Mouse (Mus musculus) hindbrain, embryonic 14.5 days (tissue): ENCODE data around the gene Stk24. TPM values are rescaled to one million over a fixed set of nuclear protein-coding genes. Genes with fewer than 3 reads are reported as not detected.

Experiments used
- ATAC-seq: fragments of 200-750 bp; cut with Nextera tagmentation; 2 replicates; pipeline ENCODE4 v1.8.0; 2017; ENCODE audit warnings: moderate number of reproducible peaks, mild to moderate bottlenecking, moderate TSS enrichment, moderate library complexity; ENCODE audit not compliant: low FRiP score
- DNase-seq: peaks from one replicate; pipeline ENCODE4 v3.0.0-alpha.2; 2015; ENCODE audit warnings: low spot score
- H3K27ac ChIP-seq: fragments of 300-500 bp; sonication (generic); 2 replicates; pipeline ENCODE4 v1.5.1; 2014; ENCODE audit warnings: mild to moderate bottlenecking, moderate library complexity
- H3K27me3 ChIP-seq: fragments of 300-500 bp; sonication (generic); 2 replicates; pipeline ENCODE4 v1.6.1; 2014; ENCODE audit warnings: mild to moderate bottlenecking, low read length, mixed read lengths; ENCODE audit not compliant: control insufficient read depth, insufficient read depth
- H3K36me3 ChIP-seq: fragments of 300-500 bp; sonication (generic); replicated peaks from 2 replicates; pipeline ENCODE4 v1.6.1; 2014; ENCODE audit not compliant: control insufficient read depth, insufficient read depth
- H3K4me1 ChIP-seq: fragments of 300-500 bp; sonication (generic); replicated peaks from 2 replicates; pipeline ENCODE4 v1.6.1; 2014; ENCODE audit warnings: antibody characterized with exemption, low read length, mixed read lengths; ENCODE audit not compliant: control insufficient read depth, insufficient read depth
- H3K4me2 ChIP-seq: fragments of 300-500 bp; sonication (generic); replicated peaks from 2 replicates; pipeline ENCODE4 v1.6.1; 2014; ENCODE audit warnings: mild to moderate bottlenecking, moderate library complexity
- H3K4me3 ChIP-seq: fragments of 300-500 bp; sonication (generic); replicated peaks from 2 replicates; pipeline ENCODE4 v1.5.1; 2014; ENCODE audit warnings: mild to moderate bottlenecking, low read length
- H3K9ac ChIP-seq: fragments of 300-500 bp; sonication (generic); 2 replicates; pipeline ENCODE4 v1.6.1; 2014
- H3K9me3 ChIP-seq: fragments of 300-500 bp; sonication (generic); 2 replicates; pipeline ENCODE4 v1.6.1; 2016; ENCODE audit warnings: low read length; ENCODE audit not compliant: control insufficient read depth
- WGBS: fragments of 180-500 bp; shearing (Covaris S2); extraction: QIAGEN DNeasy Blood & Tissue Kit; methylation state at CpG from one replicate; pipeline ENCODE4 v1.1.7; 2014; 5-methylcytosine and 5-hydroxymethylcytosine counted together
- polyA plus RNA-seq: library from polyadenylated mRNA; unstranded; fragments of >200 nt; fragmentation: Nextera tagmentation; extraction: Ambion mirVana; gene quantifications from 2 replicates; pipeline ENCODE4 v1.2.1, GENCODE M21; 2014

The Stk24 gene
- polyA plus RNA-seq, 1 experiment from 2014 or later, result 23.1 TPM

DNA sequence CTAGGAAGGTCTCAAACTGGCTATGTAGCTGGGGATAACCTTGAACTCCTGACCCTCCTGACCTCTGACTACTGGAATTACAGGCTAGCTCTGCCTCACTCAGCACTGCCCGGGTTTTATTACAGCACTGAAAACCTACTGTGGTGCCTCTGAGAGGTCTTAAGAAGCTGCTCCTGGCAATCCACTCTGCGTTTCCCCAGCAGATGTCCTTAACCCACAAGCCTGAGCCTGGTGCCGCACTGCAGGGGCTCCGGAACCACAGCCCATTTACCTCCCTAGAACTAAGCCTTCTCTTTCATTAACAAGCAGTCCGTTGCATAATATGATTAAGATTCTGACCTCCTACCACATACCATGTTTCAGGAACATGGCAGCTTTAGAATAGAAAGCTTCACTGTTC is 63.7 kb downstream of the Stk24 start:
- ATAC-seq, result no peak
- H3K4me2 ChIP-seq, result no peak overlapping the region
- H3K36me3 ChIP-seq, result no peaks in the 10 kb centered on the region
- no peak overlapping the region for H3K9ac ChIP-seq
- H3K27me3 ChIP-seq, result no peaks in the 10 kb centered on the region
- H3K4me3 ChIP-seq, result no peak overlapping the region
- no peak overlapping the region for H3K27ac ChIP-seq
- H3K9me3 ChIP-seq, result no peaks in the 10 kb centered on the region
- no peak for DNase-seq
- WGBS, result 66% methylated on average over 5 of the region's 5 CpGs
- peaks cover 15% of the 10 kb centered on the region for H3K4me1 ChIP-seq

DNA sequence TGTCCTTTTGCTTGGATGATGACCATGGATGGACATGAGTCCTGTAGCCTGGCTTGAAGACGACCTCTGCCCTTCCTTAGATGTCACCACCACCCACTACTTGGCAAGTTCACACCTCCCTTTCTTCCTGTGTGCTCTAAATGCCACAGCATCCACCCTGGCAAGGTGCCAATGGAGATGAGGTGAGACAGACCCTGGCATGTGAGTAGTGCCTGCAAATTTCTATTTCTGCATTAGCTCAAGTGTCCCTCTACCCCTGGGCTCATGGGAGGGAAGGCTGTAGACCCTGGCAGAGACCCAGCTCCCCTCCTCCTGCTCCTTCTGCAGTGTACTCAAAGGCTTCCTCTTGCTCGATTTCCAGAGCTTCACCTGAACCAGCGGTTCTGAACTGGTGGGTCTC is 64.9 kb downstream of the Stk24 start:
- no peak for ATAC-seq
- DNase-seq, result no peak
- Histone ChIP-seq H3K4me3 (no peak overlapping the region), H3K9me3 (no peaks in the 10 kb centered on the region), H3K4me1 (peaks cover 15% of the 10 kb centered on the region), H3K27me3 (no peaks in the 10 kb centered on the region), H3K36me3 (no peaks in the 10 kb centered on the region), H3K4me2 (no peak overlapping the region), H3K27ac (no peak overlapping the region), H3K9ac (no peak overlapping the region)
- 83% methylated on average over 3 of the region's 3 CpGs for WGBS

DNA sequence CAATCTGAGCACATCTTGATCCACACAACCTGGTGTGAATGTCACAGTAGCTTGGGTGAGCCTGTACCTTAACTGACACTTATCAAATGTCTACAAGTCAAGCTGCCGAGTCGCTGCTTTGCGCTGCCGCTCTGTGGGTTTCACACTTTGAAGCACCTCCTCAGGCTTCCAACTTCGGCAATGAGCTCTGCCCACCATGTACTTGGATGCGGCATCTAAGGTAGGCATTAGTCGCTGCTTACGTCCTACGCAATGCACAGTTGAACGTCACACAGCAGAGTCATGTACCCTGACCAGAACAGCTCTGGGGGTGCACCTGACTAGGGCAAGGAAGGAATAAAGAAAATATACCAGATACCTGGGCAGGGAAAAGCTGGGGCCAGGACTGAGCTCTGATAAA is 66.5 kb downstream of the Stk24 start:
- peaks cover 15% of the 10 kb centered on the region for H3K4me1 ChIP-seq
- no peak overlapping the region for H3K4me3 ChIP-seq
- WGBS, result 95% methylated on average over 10 of the region's 10 CpGs
- H3K36me3 ChIP-seq, result no peaks in the 10 kb centered on the region
- no peaks in the 10 kb centered on the region for H3K27me3 ChIP-seq
- no peak overlapping the region for H3K4me2 ChIP-seq
- ATAC-seq, result no peak
- H3K9me3 ChIP-seq, result no peaks in the 10 kb centered on the region
- no peak overlapping the region for H3K9ac ChIP-seq
- H3K27ac ChIP-seq, result no peak overlapping the region
- DNase-seq, result no peak

DNA sequence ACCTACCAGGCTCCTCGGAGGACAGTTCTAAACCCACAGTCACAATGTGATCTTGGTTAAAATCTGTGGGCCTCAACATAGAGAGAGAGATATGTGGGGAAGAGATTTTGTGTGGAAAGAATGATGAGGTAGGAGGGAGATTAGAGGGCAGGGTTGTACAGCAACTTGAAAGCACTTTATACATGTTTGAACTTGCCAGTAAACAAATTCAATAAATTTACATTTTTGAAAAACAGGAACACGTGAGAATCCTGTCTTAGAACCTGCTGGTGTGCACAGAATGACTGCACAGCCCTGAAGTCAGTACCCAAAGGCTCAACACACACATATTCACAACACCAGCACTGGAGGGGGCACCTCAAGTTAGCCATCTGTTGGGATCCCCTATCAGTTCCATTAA is 68.7 kb downstream of the Stk24 start:
- Histone ChIP-seq H3K27me3 (no peaks in the 10 kb centered on the region), H3K9me3 (no peaks in the 10 kb centered on the region), H3K36me3 (no peaks in the 10 kb centered on the region), H3K27ac (no peak overlapping the region), H3K9ac (no peak overlapping the region), H3K4me1 (peaks cover 4% of the 10 kb centered on the region; the same call in 1 of the 2 replicates), H3K4me3 (no peak overlapping the region), H3K4me2 (no peak overlapping the region)
- ATAC-seq (no peak), DNase-seq (no peak)
- 85% methylated on average over 2 of the region's 2 CpGs for WGBS

DNA sequence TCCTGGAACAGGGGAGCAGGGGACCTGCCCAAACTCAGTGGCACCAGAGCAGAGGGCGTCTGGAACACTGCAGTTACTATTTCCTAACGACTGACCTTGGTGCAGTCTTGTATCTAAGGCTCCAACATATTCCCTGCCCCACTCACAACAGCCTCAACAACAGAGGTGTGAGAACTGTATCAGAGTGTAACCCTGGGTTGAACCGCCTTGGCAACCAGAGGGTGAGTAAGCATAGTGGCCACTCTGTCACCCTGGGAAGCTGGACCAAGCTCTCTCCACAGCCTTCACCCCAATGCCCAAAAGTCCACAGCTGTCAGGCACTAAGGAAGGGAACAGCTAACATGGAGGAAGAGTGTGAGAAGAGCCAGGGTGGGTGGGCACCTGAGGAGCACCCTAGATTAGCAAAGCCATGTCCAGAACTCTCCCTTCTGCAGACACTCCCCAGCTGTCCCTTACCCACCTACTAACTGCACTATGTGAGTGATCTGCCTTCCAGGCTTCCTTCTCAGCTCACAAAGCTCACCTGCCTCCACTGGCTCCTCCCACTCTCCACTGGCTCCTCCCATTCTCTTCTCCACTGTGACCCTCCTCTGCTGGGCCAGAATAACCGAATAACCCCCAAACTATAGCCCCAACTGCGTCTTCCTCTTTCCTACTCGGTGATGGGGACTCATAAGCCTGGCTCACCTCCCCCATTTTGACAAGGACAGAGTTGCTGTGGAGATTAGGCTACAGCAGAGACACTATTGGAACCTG is 69.3 kb downstream of the Stk24 start:
- H3K4me2 ChIP-seq, result no peak overlapping the region
- H3K4me3 ChIP-seq, result no peak overlapping the region
- H3K27ac ChIP-seq, result no peak overlapping the region
- DNase-seq (no peak), ATAC-seq (no peak)
- peaks cover 4% of the 10 kb centered on the region; the same call in 1 of the 2 replicates for H3K4me1 ChIP-seq
- H3K27me3 ChIP-seq, result no peaks in the 10 kb centered on the region
- no peak overlapping the region for H3K9ac ChIP-seq
- H3K9me3 ChIP-seq, result no peaks in the 10 kb centered on the region
- 89% methylated on average over 6 of the region's 6 CpGs for whole genome bisulfite sequencing
- H3K36me3 ChIP-seq, result no peaks in the 10 kb centered on the region

DNA sequence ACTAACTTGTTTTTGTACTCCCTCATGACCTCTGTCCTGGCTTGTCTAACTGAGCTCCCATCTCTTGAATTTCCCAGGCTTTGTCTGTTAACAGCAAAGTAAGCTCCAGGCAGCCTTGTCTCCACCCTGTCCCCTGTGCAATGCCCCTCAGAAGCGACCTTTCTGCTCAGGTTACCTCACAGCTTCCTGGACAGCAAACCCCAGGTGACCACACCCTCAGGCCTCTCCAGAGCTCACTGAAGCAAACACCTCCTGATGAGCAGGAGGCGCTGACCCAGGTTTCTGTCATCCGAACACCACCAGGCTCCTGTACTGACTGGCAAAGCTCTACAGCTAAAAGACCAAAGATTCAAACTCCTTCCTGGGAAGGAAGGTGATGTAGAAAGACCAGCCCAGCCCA is 69.9 kb downstream of the Stk24 start:
- no peaks in the 10 kb centered on the region for H3K9me3 ChIP-seq
- WGBS, result 87% methylated on average over 3 of the region's 3 CpGs

DNA sequence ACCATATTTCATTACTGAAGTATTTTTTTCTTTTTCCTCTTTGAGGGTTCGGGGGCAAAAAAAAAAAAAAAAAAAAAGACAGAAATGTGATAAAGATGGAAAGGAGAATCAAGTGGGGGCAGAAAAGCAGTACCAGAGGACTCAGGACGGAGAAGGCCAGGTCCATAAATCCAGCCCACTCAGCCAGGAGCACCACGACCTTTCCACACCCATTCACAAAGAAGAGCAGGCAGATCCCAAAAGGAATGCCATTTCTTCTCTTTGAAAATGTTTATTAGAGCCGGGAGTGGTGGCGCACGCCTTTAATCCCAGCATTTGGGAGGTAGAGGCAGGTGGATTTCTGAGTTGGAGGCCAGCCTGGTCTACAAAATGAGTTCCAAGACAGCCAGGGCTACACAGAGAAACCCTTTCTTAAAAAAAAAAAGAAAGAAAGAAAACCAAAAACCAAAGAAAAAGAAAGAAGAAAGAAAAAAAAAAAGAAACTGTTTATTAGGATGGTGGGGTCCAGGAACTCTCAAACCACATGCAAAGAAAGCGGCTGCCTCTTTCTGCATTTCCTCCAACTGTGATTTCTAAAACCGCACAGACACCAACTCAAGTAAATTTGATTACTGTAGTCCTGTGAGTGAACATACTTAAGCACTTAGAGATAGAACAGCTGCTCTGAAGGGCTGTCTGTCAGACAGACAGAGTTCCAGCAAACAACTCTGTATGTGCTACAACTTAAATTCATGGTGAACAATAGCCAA is 74.3 kb downstream of the Stk24 start:
- ATAC-seq, result no peak
- H3K36me3 ChIP-seq, result 0 out of 2 replicates have a peak, but pooled peaks cover 4% of the 10 kb centered on the region
- 70% methylated on average over 8 of the region's 8 CpGs for WGBS
- no peak overlapping the region for H3K4me3 ChIP-seq
- no peaks in the 10 kb centered on the region for H3K9me3 ChIP-seq
- H3K4me2 ChIP-seq, result no peak overlapping the region
- H3K9ac ChIP-seq, result no peak overlapping the region
- no peak for DNase-seq
- no peak overlapping the region for H3K27ac ChIP-seq
- no peaks in the 10 kb centered on the region for H3K27me3 ChIP-seq
- H3K4me1 ChIP-seq, result no peaks in the 10 kb centered on the region

More for the DNA sequence above, 69.9 kb downstream of the Stk24 start:
- Histone ChIP-seq H3K4me1 (peaks cover under 1% of the 10 kb centered on the region; the same call in 1 of the 2 replicates), H3K27ac (no peak overlapping the region), H3K4me2 (no peak overlapping the region), H3K4me3 (no peak overlapping the region), H3K9ac (no peak overlapping the region), H3K36me3 (no peaks in the 10 kb centered on the region), H3K27me3 (no peaks in the 10 kb centered on the region)
- DNase-seq, result no peak
- no peak for ATAC-seq

DNA sequence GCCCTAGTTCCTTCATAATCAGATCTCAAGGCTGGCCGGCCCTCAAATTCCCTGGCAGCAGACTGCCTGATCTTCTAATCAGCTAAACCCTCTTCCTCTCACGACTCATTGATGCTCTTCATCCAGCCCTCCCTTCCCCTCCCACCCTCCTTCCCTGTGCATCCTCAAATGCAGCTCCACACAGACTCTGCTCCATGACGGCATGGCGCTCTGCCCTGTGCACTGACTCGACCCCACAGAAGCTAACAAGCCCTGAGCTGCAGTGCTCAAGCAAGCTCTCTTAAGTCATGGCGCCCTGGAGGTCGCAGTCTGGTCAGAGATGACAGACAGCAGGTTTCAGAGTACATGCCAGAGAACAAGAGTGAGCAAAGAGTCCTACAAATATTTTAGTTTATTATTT is 75.3 kb downstream of the Stk24 start:
- Histone ChIP-seq H3K27ac (no peak overlapping the region), H3K4me2 (no peak overlapping the region), H3K4me3 (no peak overlapping the region), H3K4me1 (no peaks in the 10 kb centered on the region), H3K27me3 (no peaks in the 10 kb centered on the region), H3K9ac (no peak overlapping the region), H3K9me3 (no peaks in the 10 kb centered on the region), H3K36me3 (0 out of 2 replicates have a peak, but pooled peaks cover 14% of the 10 kb centered on the region)
- WGBS, result 63% methylated on average over 7 of the region's 7 CpGs
- no peak; the same call in 1 of the 2 replicates for ATAC-seq
- DNase-seq, result no peak

DNA sequence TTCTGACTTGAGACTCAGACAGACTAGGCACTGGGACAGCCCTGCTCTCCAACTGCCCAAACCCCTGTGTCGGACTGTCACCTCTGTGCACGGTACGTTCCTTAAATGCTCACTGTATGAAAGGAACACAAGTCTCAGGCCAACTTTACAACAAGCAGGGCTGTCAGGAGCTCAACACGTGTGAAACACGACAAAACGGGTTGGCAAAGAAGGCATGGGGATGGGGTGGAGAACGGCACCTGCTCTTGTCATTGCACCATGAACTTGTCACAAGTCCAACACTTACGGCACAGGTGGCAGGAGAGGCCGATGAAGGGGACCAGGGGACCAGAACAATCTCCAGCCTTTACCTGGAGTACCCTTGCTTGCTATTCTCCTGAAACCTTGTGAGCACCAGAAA is 80.7 kb downstream of the Stk24 start:
- Histone ChIP-seq H3K27me3 (no peaks in the 10 kb centered on the region), H3K9me3 (no peaks in the 10 kb centered on the region), H3K27ac (no peak overlapping the region), H3K4me3 (no peak overlapping the region), H3K9ac (no peak overlapping the region), H3K4me2 (no peak overlapping the region), H3K4me1 (no peaks in the 10 kb centered on the region), H3K36me3 (peaks cover 24% of the 10 kb centered on the region)
- ATAC-seq, result no peak
- 95% methylated on average over 9 of the region's 9 CpGs for WGBS
- DNase-seq, result no peak
